Mouse (Mus musculus) neural tube, embryonic 13.5 days (tissue): Measurements from ENCODE around the gene Cacnb4. TPM values are rescaled to one million over a fixed set of nuclear protein-coding genes. Genes with fewer than 3 reads are reported as not detected.

Experiments used
- ATAC-seq: fragments of 200-750 bp; cut with Nextera tagmentation; 2 replicates; pipeline ENCODE4 v1.8.0; 2017; ENCODE audit warnings: low read depth, mild to moderate bottlenecking, moderate TSS enrichment, moderate library complexity
- H3K27ac ChIP-seq: fragments of 300-500 bp; sonication (generic); replicated peaks from 2 replicates; pipeline ENCODE4 v1.5.1; 2015; ENCODE audit warnings: moderate library complexity, mild to moderate bottlenecking, inconsistent platforms
- H3K27me3 ChIP-seq: fragments of 300-500 bp; sonication (generic); 2 replicates; pipeline ENCODE4 v1.6.1; 2015; ENCODE audit warnings: mild to moderate bottlenecking, inconsistent platforms
- H3K36me3 ChIP-seq: fragments of 300-500 bp; sonication (generic); 2 replicates; pipeline ENCODE4 v1.6.1; 2015; ENCODE audit warnings: mild to moderate bottlenecking, inconsistent platforms
- H3K4me1 ChIP-seq: fragments of 300-500 bp; sonication (generic); replicated peaks from 2 replicates; pipeline ENCODE4 v1.6.1; 2015; ENCODE audit warnings: inconsistent platforms
- H3K4me2 ChIP-seq: fragments of 300-500 bp; sonication (generic); 2 replicates; pipeline ENCODE4 v1.6.1; 2015; ENCODE audit warnings: inconsistent platforms, mild to moderate bottlenecking, moderate library complexity
- H3K4me3 ChIP-seq: fragments of 300-500 bp; sonication (generic); 2 replicates; pipeline ENCODE4 v1.5.1; 2015; ENCODE audit warnings: mild to moderate bottlenecking, inconsistent platforms
- H3K9ac ChIP-seq: fragments of 300-500 bp; sonication (generic); 2 replicates; pipeline ENCODE4 v1.6.1; 2015; ENCODE audit warnings: moderate library complexity, mild to moderate bottlenecking, inconsistent platforms
- H3K9me3 ChIP-seq: fragments of 300-500 bp; sonication (generic); 2 replicates; pipeline ENCODE4 v1.6.1; 2016; ENCODE audit warnings: inconsistent platforms
- WGBS: fragments of 180-500 bp; shearing (Covaris S2); methylation state at CpG from one replicate; pipeline ENCODE4 v1.1.7; 2015; 5-methylcytosine and 5-hydroxymethylcytosine counted together
- polyA plus RNA-seq: library from polyadenylated mRNA; unstranded; fragments of >200 nt; fragmentation: Nextera tagmentation; extraction: Ambion mirVana; gene quantifications from 2 replicates; pipeline ENCODE4 v1.2.1, GENCODE M21; 2015

The Cacnb4 gene
- polyA plus RNA-seq, 1 experiment from 2014 or later: 12.7 TPM

- 87% methylated on average over 12 of the region's 12 CpGs for WGBS
- Histone ChIP-seq H3K9me3 (no peaks in the 10 kb centered on the region), H3K4me1 (peaks cover 35% of the 10 kb centered on the region), H3K9ac (no peak overlapping the region), H3K27ac (peak overlapping the region; percentile 87), H3K4me2 (no peak overlapping the region), H3K27me3 (no peaks in the 10 kb centered on the region), H3K36me3 (no peaks in the 10 kb centered on the region), H3K4me3 (no peak overlapping the region)
- 0 out of 2 replicates have a peak, but pooled peaks have one; percentile 38 for ATAC-seq
Observed at GRCm38 (mm10) chr2:52499101-52499537, 177.5 kb downstream of the Cacnb4 start.

GRCm38 (mm10) chr2:52495097-52495694 is 181.4 kb downstream of the Cacnb4 start:
- WGBS: 82% methylated on average over 11 of the region's 11 CpGs
- H3K27ac ChIP-seq: 0 out of 2 replicates have a peak overlapping the region, but pooled peaks have one; percentile 3
- ATAC-seq: 0 out of 2 replicates have a peak, but pooled peaks have one; percentile 25

GRCm38 (mm10) chr2:52494274-52494673 is 182.4 kb downstream of the Cacnb4 start:
- H3K4me3 ChIP-seq: no peak overlapping the region

More at GRCm38 (mm10) chr2:52495097-52495694, 181.4 kb downstream of the Cacnb4 start:
- H3K4me3 ChIP-seq: no peak overlapping the region
- no peaks in the 10 kb centered on the region for H3K36me3 ChIP-seq
- H3K9ac ChIP-seq: no peak overlapping the region
- no peak overlapping the region for H3K4me2 ChIP-seq
- peaks cover 28% of the 10 kb centered on the region for H3K4me1 ChIP-seq
- H3K9me3 ChIP-seq: no peaks in the 10 kb centered on the region
- no peaks in the 10 kb centered on the region for H3K27me3 ChIP-seq

GRCm38 (mm10) chr2:52492867-52493266 is 183.8 kb downstream of the Cacnb4 start:
- peaks cover 14% of the 10 kb centered on the region for H3K4me1 ChIP-seq
- H3K4me2 ChIP-seq: no peak overlapping the region
- WGBS: 58% methylated on average over 13 of the region's 13 CpGs
- H3K27me3 ChIP-seq: no peaks in the 10 kb centered on the region
- H3K27ac ChIP-seq: no peak overlapping the region
- H3K9ac ChIP-seq: no peak overlapping the region
- H3K4me3 ChIP-seq: no peak overlapping the region
- no peaks in the 10 kb centered on the region for H3K36me3 ChIP-seq
- H3K9me3 ChIP-seq: no peaks in the 10 kb centered on the region
- ATAC-seq: no peak

More at GRCm38 (mm10) chr2:52494274-52494673, 182.4 kb downstream of the Cacnb4 start:
- ATAC-seq: no peak
- no peaks in the 10 kb centered on the region for H3K36me3 ChIP-seq
- H3K27me3 ChIP-seq: no peaks in the 10 kb centered on the region
- 56% methylated on average over 8 of the region's 8 CpGs for WGBS
- no peak overlapping the region for H3K4me2 ChIP-seq
- no peak overlapping the region for H3K9ac ChIP-seq
- H3K4me1 ChIP-seq: peaks cover 19% of the 10 kb centered on the region
- H3K9me3 ChIP-seq: no peaks in the 10 kb centered on the region
- no peak overlapping the region for H3K27ac ChIP-seq

GRCm38 (mm10) chr2:52489840-52490239 is 186.8 kb downstream of the Cacnb4 start:
- ATAC-seq: no peak
- H3K36me3 ChIP-seq: no peaks in the 10 kb centered on the region

GRCm38 (mm10) chr2:52483496-52483895 is 193.1 kb downstream of the Cacnb4 start:
- H3K36me3 ChIP-seq: no peaks in the 10 kb centered on the region
- 90% methylated on average over 5 of the region's 5 CpGs for WGBS
- H3K9me3 ChIP-seq: no peaks in the 10 kb centered on the region
- H3K27ac ChIP-seq: no peak overlapping the region
- H3K27me3 ChIP-seq: no peaks in the 10 kb centered on the region
- no peak for ATAC-seq
- H3K9ac ChIP-seq: no peak overlapping the region
- H3K4me2 ChIP-seq: no peak overlapping the region
- no peak overlapping the region for H3K4me3 ChIP-seq
- H3K4me1 ChIP-seq: no peaks in the 10 kb centered on the region

More at GRCm38 (mm10) chr2:52489840-52490239, 186.8 kb downstream of the Cacnb4 start:
- no peak overlapping the region for H3K4me3 ChIP-seq
- H3K4me1 ChIP-seq: peaks cover 7% of the 10 kb centered on the region; the same call in 1 of the 2 replicates
- WGBS: 10% methylated on average over 1 of the region's 1 CpGs
- H3K9ac ChIP-seq: no peak overlapping the region
- no peak overlapping the region for H3K27ac ChIP-seq
- H3K9me3 ChIP-seq: no peaks in the 10 kb centered on the region
- H3K27me3 ChIP-seq: no peaks in the 10 kb centered on the region
- no peak overlapping the region for H3K4me2 ChIP-seq

- Histone ChIP-seq H3K9me3 (no peaks in the 10 kb centered on the region), H3K4me3 (no peak overlapping the region), H3K9ac (no peak overlapping the region), H3K27ac (no peak overlapping the region), H3K27me3 (no peaks in the 10 kb centered on the region), H3K4me2 (no peak overlapping the region), H3K36me3 (peaks cover 22% of the 10 kb centered on the region), H3K4me1 (no peaks in the 10 kb centered on the region)
- no peak for ATAC-seq
- WGBS: 83% methylated on average over 8 of the region's 8 CpGs
Observed at GRCm38 (mm10) chr2:52480476-52480875, 196.2 kb downstream of the Cacnb4 start.

GRCm38 (mm10) chr2:52478501-52478900 is 198.1 kb downstream of the Cacnb4 start:
- no peak overlapping the region for H3K9ac ChIP-seq
- no peak overlapping the region for H3K4me3 ChIP-seq
- peaks cover 41% of the 10 kb centered on the region for H3K36me3 ChIP-seq
- no peaks in the 10 kb centered on the region for H3K4me1 ChIP-seq
- ATAC-seq: no peak
- no peaks in the 10 kb centered on the region for H3K9me3 ChIP-seq
- no peak overlapping the region for H3K4me2 ChIP-seq
- no peaks in the 10 kb centered on the region for H3K27me3 ChIP-seq
- H3K27ac ChIP-seq: no peak overlapping the region
- WGBS: 97% methylated on average over 5 of the region's 5 CpGs

- Histone ChIP-seq H3K27ac (no peak overlapping the region), H3K9ac (no peak overlapping the region), H3K27me3 (no peaks in the 10 kb centered on the region), H3K9me3 (no peaks in the 10 kb centered on the region), H3K4me3 (no peak overlapping the region), H3K4me1 (no peaks in the 10 kb centered on the region), H3K4me2 (no peak overlapping the region), H3K36me3 (peaks cover 49% of the 10 kb centered on the region)
- WGBS: 93% methylated on average over 13 of the region's 13 CpGs
- no peak for ATAC-seq
Observed at GRCm38 (mm10) chr2:52477550-52477907, 199.1 kb downstream of the Cacnb4 start.

- Histone ChIP-seq H3K4me2 (no peak overlapping the region), H3K27me3 (no peaks in the 10 kb centered on the region), H3K36me3 (peaks cover 54% of the 10 kb centered on the region), H3K9me3 (no peaks in the 10 kb centered on the region), H3K9ac (no peak overlapping the region), H3K4me1 (no peaks in the 10 kb centered on the region; the same call in 1 of the 2 replicates), H3K27ac (no peak overlapping the region), H3K4me3 (no peak overlapping the region)
- ATAC-seq: no peak
- WGBS: 76% methylated on average over 13 of the region's 13 CpGs
Observed at GRCm38 (mm10) chr2:52476801-52477549, 199.7 kb downstream of the Cacnb4 start.

- no peak for ATAC-seq
- Histone ChIP-seq H3K27ac (no peak overlapping the region), H3K9me3 (no peaks in the 10 kb centered on the region), H3K27me3 (no peaks in the 10 kb centered on the region), H3K4me1 (no peaks in the 10 kb centered on the region; the same call in 1 of the 2 replicates), H3K4me3 (no peak overlapping the region), H3K9ac (no peak overlapping the region), H3K4me2 (no peak overlapping the region), H3K36me3 (peaks cover 54% of the 10 kb centered on the region)
- WGBS: 93% methylated on average over 4 of the region's 4 CpGs
Observed at GRCm38 (mm10) chr2:52475854-52476253, 200.8 kb downstream of the Cacnb4 start.

GRCm38 (mm10) chr2:52474570-52474969 is 202.1 kb downstream of the Cacnb4 start:
- H3K4me3 ChIP-seq: no peak overlapping the region
- no peaks in the 10 kb centered on the region for H3K27me3 ChIP-seq
- H3K9me3 ChIP-seq: no peaks in the 10 kb centered on the region
- no peak overlapping the region for H3K9ac ChIP-seq
- H3K4me1 ChIP-seq: no peaks in the 10 kb centered on the region; the same call in 1 of the 2 replicates
- peaks cover 54% of the 10 kb centered on the region for H3K36me3 ChIP-seq
- no peak overlapping the region for H3K4me2 ChIP-seq
- no peak overlapping the region for H3K27ac ChIP-seq
- 93% methylated on average over 11 of the region's 11 CpGs for WGBS
- no peak for ATAC-seq
